Mouse (Mus musculus): ENCODE results near the gene Tns2. TPM values are rescaled to one million over a fixed set of nuclear protein-coding genes. Genes with fewer than 3 reads are reported as not detected.
A peak's percentile ranks its signal among the peaks of the same experiment; 100 is the strongest.

Tns2 gene
- polyA plus RNA-seq, 1 experiment from 2014 or later: 9.4 TPM

DNA sequence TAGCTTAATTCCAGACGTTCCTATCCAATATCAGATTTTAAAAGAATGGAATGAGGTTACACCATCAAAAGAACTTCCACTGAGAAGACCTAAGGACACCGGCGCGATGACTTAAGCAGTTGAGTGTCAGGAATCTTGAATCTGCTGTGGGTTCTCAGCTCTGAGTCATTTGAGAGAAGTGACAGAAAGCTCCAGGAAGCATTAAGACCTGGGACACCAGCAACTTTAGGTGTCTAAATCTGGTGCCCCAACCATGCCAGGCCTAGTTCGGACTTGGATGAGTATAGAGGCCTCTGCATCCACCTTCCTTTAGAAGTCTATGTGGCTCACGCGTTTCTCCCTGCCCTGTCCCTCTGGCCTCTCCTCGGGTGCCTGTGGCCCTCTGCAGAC lies 447 bp upstream of the Tns2 start:
- H3K27me3 ChIP-seq (ENCODE audit: control insufficient read depth, insufficient read depth, low read depth, low read length): peaks cover 6% of the 10 kb centered on the region
- 20% methylated on average over 8 of the region's 8 CpGs for WGBS

DNA sequence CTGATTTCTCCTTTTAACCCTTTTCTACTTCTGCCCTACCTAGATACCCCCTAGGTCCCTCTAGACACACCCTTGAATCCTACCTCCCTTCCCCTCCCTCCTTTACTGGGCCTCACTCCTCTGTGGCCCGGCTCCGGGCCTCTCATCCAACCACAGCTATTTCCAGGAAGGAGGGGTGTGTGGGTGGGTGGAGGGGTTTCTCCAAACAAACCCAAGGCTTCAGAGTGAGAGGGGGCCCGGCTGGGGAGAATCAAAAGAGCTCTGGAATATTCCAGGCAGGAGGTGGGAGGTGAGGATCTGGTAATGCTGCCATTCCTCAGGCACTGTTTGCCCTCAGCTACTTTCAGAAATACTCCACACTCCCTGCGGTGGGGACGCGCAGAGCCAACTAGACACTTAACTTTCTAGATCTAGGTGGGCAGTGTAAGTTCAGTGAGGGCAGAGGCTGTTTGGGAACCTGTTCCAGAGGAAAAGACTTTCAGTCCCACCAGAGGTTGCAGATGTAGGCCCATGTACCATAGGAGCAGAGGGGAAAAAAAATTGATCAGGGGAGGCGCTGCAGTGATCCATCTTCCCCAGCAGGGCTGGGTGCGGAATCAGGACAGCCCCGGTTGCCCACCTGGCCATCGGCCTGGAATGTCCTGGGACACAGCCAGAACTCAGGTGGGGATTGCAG lies 921 bp downstream of the Tns2 start:
- H3K36me3 ChIP-seq (ENCODE audit: control insufficient read depth, insufficient read depth, low read length): 0 out of 2 replicates have a peak, but pooled peaks cover 6% of the 10 kb centered on the region
- H3K9ac ChIP-seq (ENCODE audit: low read depth, low read length): peak overlapping the region; percentile 18; the same call in 1 of the 2 replicates
- WGBS: 27% methylated on average over 10 of the region's 10 CpGs
- H3K4me1 ChIP-seq (ENCODE audit: control insufficient read depth, insufficient read depth, low read length): peaks cover 8% of the 10 kb centered on the region; the same call in 1 of the 2 replicates
- H3K27me3 ChIP-seq (ENCODE audit: control insufficient read depth, insufficient read depth, low read depth, low read length): peaks cover 16% of the 10 kb centered on the region
- H3K27ac ChIP-seq (ENCODE audit: low read length): peak overlapping the region; percentile 41; the same call in 1 of the 2 replicates
- peak overlapping the region; percentile 56 for H3K4me3 ChIP-seq (ENCODE audit: low read depth, low read length)
- H3K4me2 ChIP-seq (ENCODE audit: low read length): peak overlapping the region; percentile 90
- no peak for ATAC-seq
- H3K9me3 ChIP-seq (replicated peaks; ENCODE audit: control insufficient read depth, low read length, poor library complexity, severe bottlenecking): no peaks in the 10 kb centered on the region

More for the DNA sequence above, 447 bp upstream of the Tns2 start:
- Histone ChIP-seq H3K4me2 (ENCODE audit: low read length) (peak overlapping the region; percentile 90), H3K4me1 (ENCODE audit: control insufficient read depth, insufficient read depth, low read length) (peaks cover 8% of the 10 kb centered on the region; the same call in 1 of the 2 replicates), H3K36me3 (ENCODE audit: control insufficient read depth, insufficient read depth, low read length) (peaks cover 17% of the 10 kb centered on the region), H3K9me3 (replicated peaks; ENCODE audit: control insufficient read depth, low read length, poor library complexity, severe bottlenecking) (no peaks in the 10 kb centered on the region), H3K4me3 (ENCODE audit: low read depth, low read length) (peak overlapping the region; percentile 56), H3K27ac (ENCODE audit: low read length) (no peak overlapping the region), H3K9ac (ENCODE audit: low read depth, low read length) (peak overlapping the region; percentile 68)
- no peak for ATAC-seq

DNA sequence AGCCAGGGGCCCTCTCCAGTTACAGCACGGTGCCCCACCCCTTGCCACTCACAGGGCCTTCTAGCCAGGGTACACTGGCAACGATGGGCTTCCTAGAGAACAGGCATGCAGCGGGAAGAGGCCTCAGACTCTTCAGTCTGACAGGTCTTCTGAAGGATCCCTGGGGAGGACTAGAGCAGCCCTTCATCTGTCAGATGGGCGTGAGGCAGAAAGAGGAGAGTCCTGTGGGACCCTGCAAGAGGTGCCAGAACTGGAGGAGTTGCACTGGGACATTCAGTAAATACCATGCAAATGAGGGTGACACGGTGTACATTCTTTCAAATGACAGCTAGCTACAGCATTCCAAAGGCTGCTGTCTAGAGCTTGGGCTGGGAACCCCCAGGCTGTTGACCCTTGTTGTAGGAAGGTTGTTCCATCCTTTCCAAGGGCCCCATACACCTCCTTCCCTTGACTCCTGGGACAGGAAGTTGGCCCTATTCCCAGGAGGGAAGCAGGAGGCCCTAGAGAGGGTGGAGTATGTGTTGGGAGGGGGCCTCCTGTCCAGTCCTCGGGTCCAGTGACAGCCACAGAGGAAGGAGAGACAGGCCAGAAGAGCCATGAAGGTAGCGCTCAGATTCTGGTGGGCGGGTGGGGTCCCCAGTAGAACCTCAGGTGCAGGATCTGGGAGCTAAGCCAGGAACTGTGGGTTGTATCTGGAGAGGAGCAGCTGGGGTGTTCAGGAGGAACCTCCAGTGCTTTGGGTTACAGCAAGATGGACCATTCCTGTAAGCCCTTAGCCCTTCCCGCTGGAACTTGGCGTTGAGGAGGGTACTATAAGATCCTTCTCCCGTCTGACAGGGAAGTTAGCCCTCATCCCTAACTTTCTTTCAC lies 1.7 kb downstream of the Tns2 start:
- no peak for ATAC-seq
- Histone ChIP-seq H3K9ac (ENCODE audit: low read depth, low read length) (peak overlapping the region; percentile 18; the same call in 1 of the 2 replicates), H3K9me3 (replicated peaks; ENCODE audit: control insufficient read depth, low read length, poor library complexity, severe bottlenecking) (no peaks in the 10 kb centered on the region), H3K4me3 (ENCODE audit: low read depth, low read length) (no peak overlapping the region), H3K4me1 (ENCODE audit: control insufficient read depth, insufficient read depth, low read length) (peaks cover 13% of the 10 kb centered on the region; the same call in 1 of the 2 replicates), H3K36me3 (ENCODE audit: control insufficient read depth, insufficient read depth, low read length) (0 out of 2 replicates have a peak, but pooled peaks cover 6% of the 10 kb centered on the region), H3K27ac (ENCODE audit: low read length) (peak overlapping the region; percentile 61; the same call in 1 of the 2 replicates), H3K27me3 (ENCODE audit: control insufficient read depth, insufficient read depth, low read depth, low read length) (peaks cover 23% of the 10 kb centered on the region), H3K4me2 (ENCODE audit: low read length) (peak overlapping the region; percentile 9; the same call in 1 of the 2 replicates)
- WGBS: 37% methylated on average over 11 of the region's 11 CpGs

DNA sequence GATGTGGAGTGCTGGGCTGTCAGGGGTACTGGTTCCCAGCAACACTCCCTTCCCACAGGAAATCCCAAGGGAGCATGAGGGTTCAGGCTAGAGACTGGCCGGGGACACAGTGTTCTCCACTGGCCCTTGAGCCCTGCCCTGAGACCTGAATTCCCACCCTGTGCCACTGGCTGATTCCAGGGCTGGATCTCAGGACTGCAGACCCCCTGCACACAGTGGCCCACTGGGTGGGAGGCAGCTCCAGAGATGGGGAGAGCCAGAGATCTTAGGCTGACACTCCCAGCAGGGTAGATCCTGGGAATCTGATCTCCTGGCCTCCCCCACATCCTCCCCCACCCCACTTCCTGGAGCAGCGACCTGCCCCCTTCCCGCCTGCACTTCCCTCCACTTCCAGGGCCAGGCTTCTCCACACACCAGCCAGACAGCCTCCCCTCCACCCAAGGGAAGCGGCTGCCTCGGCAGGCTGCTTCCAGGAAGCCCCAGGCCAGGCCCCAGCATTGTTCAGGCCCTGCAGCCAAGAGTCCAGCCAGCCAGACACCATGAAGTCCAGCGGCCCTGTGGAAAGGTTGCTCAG lies 2.4 kb downstream of the Tns2 start:
- Histone ChIP-seq H3K4me1 (ENCODE audit: control insufficient read depth, insufficient read depth, low read length) (peaks cover 19% of the 10 kb centered on the region), H3K4me3 (ENCODE audit: low read depth, low read length) (peak overlapping the region; percentile 10), H3K36me3 (ENCODE audit: control insufficient read depth, insufficient read depth, low read length) (0 out of 2 replicates have a peak, but pooled peaks cover 2% of the 10 kb centered on the region), H3K9ac (ENCODE audit: low read depth, low read length) (no peak overlapping the region), H3K4me2 (ENCODE audit: low read length) (peak overlapping the region; percentile 9; the same call in 1 of the 2 replicates), H3K9me3 (replicated peaks; ENCODE audit: control insufficient read depth, low read length, poor library complexity, severe bottlenecking) (no peaks in the 10 kb centered on the region), H3K27me3 (ENCODE audit: control insufficient read depth, insufficient read depth, low read depth, low read length) (peaks cover 25% of the 10 kb centered on the region), H3K27ac (ENCODE audit: low read length) (peak overlapping the region; percentile 61; the same call in 1 of the 2 replicates)
- WGBS: 13% methylated on average over 5 of the region's 6 CpGs
- no peak for ATAC-seq

DNA sequence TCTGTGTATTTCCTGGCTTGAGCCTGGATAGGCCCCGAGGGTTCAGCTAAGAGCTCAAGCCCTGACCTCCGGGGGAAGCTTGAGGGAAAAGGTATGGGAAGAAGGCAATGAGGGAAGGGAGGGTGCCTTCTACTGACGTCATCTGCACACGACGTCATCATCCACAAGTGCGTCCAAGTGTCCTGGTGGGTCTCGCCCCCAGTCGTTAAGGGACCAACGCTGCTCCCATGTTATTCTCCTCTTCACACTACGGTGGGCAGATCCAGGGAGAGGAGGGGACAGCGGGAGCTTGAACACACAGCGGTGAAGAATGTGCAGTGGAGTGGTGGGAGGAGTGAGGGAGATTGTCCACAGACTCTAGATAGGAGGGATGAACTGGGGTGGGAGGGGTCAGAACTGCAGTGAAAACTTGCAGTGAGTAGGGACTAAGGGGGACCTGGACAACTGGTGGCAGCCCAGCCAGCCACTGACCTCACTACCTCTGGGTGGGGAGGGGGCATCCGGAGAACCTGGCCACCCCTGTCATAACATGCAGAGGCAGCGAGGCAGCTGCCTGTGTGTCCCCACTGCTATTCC lies 3.2 kb downstream of the Tns2 start:
- Histone ChIP-seq H3K4me1 (ENCODE audit: control insufficient read depth, insufficient read depth, low read length) (peaks cover 19% of the 10 kb centered on the region), H3K9me3 (replicated peaks; ENCODE audit: control insufficient read depth, low read length, poor library complexity, severe bottlenecking) (no peaks in the 10 kb centered on the region), H3K4me3 (ENCODE audit: low read depth, low read length) (peak overlapping the region; percentile 10), H3K27ac (ENCODE audit: low read length) (peak overlapping the region; percentile 8; the same call in 1 of the 2 replicates), H3K9ac (ENCODE audit: low read depth, low read length) (no peak overlapping the region), H3K27me3 (ENCODE audit: control insufficient read depth, insufficient read depth, low read depth, low read length) (peaks cover 25% of the 10 kb centered on the region), H3K36me3 (ENCODE audit: control insufficient read depth, insufficient read depth, low read length) (no peaks in the 10 kb centered on the region), H3K4me2 (ENCODE audit: low read length) (peak overlapping the region; percentile 10; the same call in 1 of the 2 replicates)
- WGBS: 4% methylated on average over 14 of the region's 14 CpGs
- no peak for ATAC-seq

DNA sequence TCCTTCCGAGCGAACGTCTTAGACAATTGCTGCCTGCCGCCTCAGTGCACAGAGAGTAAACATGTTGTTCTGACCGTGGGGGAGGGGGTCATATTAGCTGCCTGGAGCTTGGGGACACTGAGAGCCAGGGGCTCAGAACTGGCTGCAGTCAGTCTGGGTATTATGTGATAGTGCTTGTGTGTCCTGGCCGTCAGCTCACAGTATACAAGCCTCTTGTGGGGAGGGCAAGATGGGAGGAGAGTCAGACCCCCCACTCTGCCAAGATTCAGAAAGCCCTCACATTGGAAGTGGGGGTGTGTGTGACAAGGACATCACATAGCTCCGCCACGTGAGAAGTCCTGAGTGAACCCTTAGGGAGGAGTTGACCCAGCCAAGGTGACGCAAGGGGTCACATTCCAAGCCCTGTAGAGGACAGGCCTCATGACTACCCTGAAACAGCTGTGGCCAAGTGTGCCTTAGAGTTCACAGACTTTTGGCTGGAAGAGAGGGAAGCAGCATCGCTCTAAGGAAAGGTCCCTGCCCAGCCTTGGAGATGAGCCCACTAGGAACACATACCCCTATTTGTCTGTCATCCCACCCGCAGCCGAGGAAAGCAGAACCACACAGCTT lies 3.8 kb downstream of the Tns2 start:
- Histone ChIP-seq H3K27ac (ENCODE audit: low read length) (no peak overlapping the region), H3K27me3 (ENCODE audit: control insufficient read depth, insufficient read depth, low read depth, low read length) (peaks cover 25% of the 10 kb centered on the region)
- 30% methylated on average over 12 of the region's 12 CpGs for WGBS

DNA sequence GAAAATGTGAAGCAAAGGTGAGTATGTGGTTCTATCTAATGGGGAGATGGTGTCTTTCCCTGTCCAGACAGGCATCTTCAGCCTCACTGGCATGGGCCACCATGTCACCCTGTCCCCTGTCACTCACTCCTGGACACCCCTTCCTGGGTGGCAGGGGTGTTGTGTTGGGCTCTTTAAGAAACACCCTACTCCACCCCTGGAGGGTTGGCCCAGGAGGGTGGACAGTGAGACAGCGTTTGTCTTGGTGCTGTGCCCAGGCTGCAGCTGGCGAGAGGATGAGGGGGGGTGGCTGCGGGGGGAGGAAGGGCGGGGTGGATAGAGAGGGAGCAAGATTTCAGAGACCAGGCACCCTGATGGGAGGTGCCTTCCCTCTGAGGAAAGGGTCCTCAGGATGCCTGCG lies 5.1 kb downstream of the Tns2 start:
- WGBS: 45% methylated on average over 5 of the region's 5 CpGs
- Histone ChIP-seq H3K4me3 (ENCODE audit: low read depth, low read length) (no peak overlapping the region), H3K36me3 (ENCODE audit: control insufficient read depth, insufficient read depth, low read length) (no peaks in the 10 kb centered on the region), H3K27ac (ENCODE audit: low read length) (no peak overlapping the region), H3K4me2 (ENCODE audit: low read length) (no peak overlapping the region), H3K9me3 (replicated peaks; ENCODE audit: control insufficient read depth, low read length, poor library complexity, severe bottlenecking) (no peaks in the 10 kb centered on the region), H3K9ac (ENCODE audit: low read depth, low read length) (no peak overlapping the region), H3K27me3 (ENCODE audit: control insufficient read depth, insufficient read depth, low read depth, low read length) (peaks cover 23% of the 10 kb centered on the region), H3K4me1 (ENCODE audit: control insufficient read depth, insufficient read depth, low read length) (peaks cover 14% of the 10 kb centered on the region)
- no peak for ATAC-seq

More for the DNA sequence above, 3.8 kb downstream of the Tns2 start:
- Histone ChIP-seq H3K4me1 (ENCODE audit: control insufficient read depth, insufficient read depth, low read length) (peaks cover 19% of the 10 kb centered on the region), H3K9ac (ENCODE audit: low read depth, low read length) (no peak overlapping the region), H3K36me3 (ENCODE audit: control insufficient read depth, insufficient read depth, low read length) (no peaks in the 10 kb centered on the region), H3K4me2 (ENCODE audit: low read length) (no peak overlapping the region), H3K4me3 (ENCODE audit: low read depth, low read length) (no peak overlapping the region), H3K9me3 (replicated peaks; ENCODE audit: control insufficient read depth, low read length, poor library complexity, severe bottlenecking) (no peaks in the 10 kb centered on the region)
- ATAC-seq: no peak
